Mouse (Mus musculus) MEL (cell line): ENCODE results near the gene Gm17657. TPM values are rescaled to one million over a fixed set of nuclear protein-coding genes. Genes with fewer than 3 reads are reported as not detected.

Source experiments
- DNase-seq: peaks from one replicate; pipeline ENCODE4 v3.0.0; 2011; ENCODE audit warnings: low read depth, low spot score
- H3K27ac ChIP-seq: 2 replicates; pipeline ENCODE4 v1.5.1; 2012; ENCODE audit warnings: low read depth, mild to moderate bottlenecking, control low read depth, low read length, moderate library complexity; ENCODE audit not compliant: control insufficient read depth
- H3K27me3 ChIP-seq, 2 experiments: fragments of 150-350 bp in 1 of 2; sonication (generic) in 1 of 2; 2 replicates each; pipeline ENCODE4 v1.6.1; 2012; ENCODE audit warnings: low read length in 2 of 2, mild to moderate bottlenecking in 2 of 2, improper control_type of control experiment in 1 of 2, moderate library complexity in 1 of 2; ENCODE audit not compliant: insufficient read depth in 2 of 2, control insufficient read depth in 1 of 2
- H3K36me3 ChIP-seq, 2 experiments: 2 replicates each; pipeline ENCODE4 v1.6.1; 2012 to 2014; ENCODE audit warnings: low read length in 2 of 2, improper control_type of control experiment in 1 of 2, inconsistent platforms in 1 of 2, mild to moderate bottlenecking in 1 of 2; ENCODE audit not compliant: insufficient read depth in 2 of 2, control insufficient read depth in 1 of 2
- H3K4me1 ChIP-seq, 2 experiments: fragments of 150-350 bp in 1 of 2; sonication (generic) in 1 of 2; 2 replicates each; pipeline ENCODE4 v1.6.1; 2012; ENCODE audit warnings: low read length in 2 of 2, improper control_type of control experiment in 1 of 2, mild to moderate bottlenecking in 1 of 2; ENCODE audit not compliant: insufficient read depth in 2 of 2, control insufficient read depth in 1 of 2
- H3K4me3 ChIP-seq, 2 experiments: fragments of 150-350 bp in 1 of 2; sonication (generic) in 1 of 2; 2 replicates each; pipeline ENCODE4 v1.5.1; 2012; ENCODE audit warnings: low read depth in 2 of 2, low read length in 2 of 2, mild to moderate bottlenecking in 2 of 2, moderate library complexity in 2 of 2, control low read depth in 1 of 2, improper control_type of control experiment in 1 of 2; ENCODE audit not compliant: control insufficient read depth in 1 of 2, insufficient read depth in 1 of 2
- H3K79me2 ChIP-seq: 2 replicates; pipeline ENCODE4 v1.6.1; 2012; ENCODE audit warnings: mild to moderate bottlenecking, low read length, moderate library complexity; ENCODE audit not compliant: control insufficient read depth, poor library complexity, insufficient read depth
- H3K9ac ChIP-seq: 2 replicates; pipeline ENCODE4 v1.6.1; 2012; ENCODE audit warnings: low read depth, mild to moderate bottlenecking, control low read depth, low read length, moderate library complexity; ENCODE audit not compliant: control insufficient read depth, poor library complexity, severe bottlenecking
- H3K9me3 ChIP-seq: fragments of 150-350 bp; sonication (generic); replicated peaks from 2 replicates; pipeline ENCODE4 v1.6.1; 2012; ENCODE audit warnings: mild to moderate bottlenecking, low read length, improper control_type of control experiment, moderate library complexity; ENCODE audit not compliant: insufficient read depth
- BHLHE40 ChIP-seq: IDR thresholded peaks from 2 replicates; pipeline ENCODE4 v1.6.1; 2012; ENCODE audit warnings: low read depth, mild to moderate bottlenecking, inconsistent platforms, low read length, improper control_type of control experiment, borderline replicate concordance
- CHD1 ChIP-seq: IDR thresholded peaks from 2 replicates; pipeline ENCODE4 v1.6.1; 2012; ENCODE audit warnings: low read depth, mild to moderate bottlenecking, inconsistent platforms, low read length, improper control_type of control experiment
- E2F4 ChIP-seq: IDR thresholded peaks from 2 replicates; pipeline ENCODE4 v1.6.1; 2011; ENCODE audit warnings: low read depth, low read length, improper control_type of control experiment, borderline replicate concordance
- ELF1 ChIP-seq: IDR thresholded peaks from 2 replicates; pipeline ENCODE4 v1.6.1; 2014; ENCODE audit warnings: low read depth, mild to moderate bottlenecking, inconsistent platforms, low read length, improper control_type of control experiment, moderate library complexity
- GABPA ChIP-seq: IDR thresholded peaks from 2 replicates; pipeline ENCODE4 v1.6.1; 2012; ENCODE audit warnings: low read depth, mild to moderate bottlenecking, inconsistent platforms, low read length, improper control_type of control experiment, moderate library complexity
- HCFC1 ChIP-seq: IDR thresholded peaks from 2 replicates; pipeline ENCODE4 v1.6.1; 2012; ENCODE audit warnings: low read depth, mild to moderate bottlenecking, inconsistent platforms, low read length, improper control_type of control experiment, moderate library complexity
- KAT2A ChIP-seq: conservative IDR thresholded peaks from 2 replicates; pipeline ENCODE4 v1.6.1; 2012; ENCODE audit warnings: low read depth, low read length, improper control_type of control experiment, inconsistent platforms
- MAZ ChIP-seq: IDR thresholded peaks from 2 replicates; pipeline ENCODE4 v1.6.1; 2012; ENCODE audit warnings: low read depth, mild to moderate bottlenecking, inconsistent platforms, low read length, improper control_type of control experiment
- NELFE ChIP-seq: IDR thresholded peaks from 2 replicates; pipeline ENCODE4 v1.6.1; 2011; ENCODE audit warnings: low read depth, low read length, improper control_type of control experiment
- POLR2A ChIP-seq, 2 experiments: IDR thresholded peaks; 2 replicates each; pipeline ENCODE4 v1.6.1; 2011 to 2012; ENCODE audit warnings: low read length in 2 of 2, mild to moderate bottlenecking in 2 of 2, control low read depth in 1 of 2, improper control_type of control experiment in 1 of 2, low read depth in 1 of 2, moderate library complexity in 1 of 2; ENCODE audit not compliant: control insufficient read depth in 1 of 2, insufficient read depth in 1 of 2, poor library complexity in 1 of 2
- RAD21 ChIP-seq: IDR thresholded peaks from 2 replicates; pipeline ENCODE4 v1.6.1; 2011; ENCODE audit warnings: mild to moderate bottlenecking, low read depth, low read length, improper control_type of control experiment
- RCOR1 ChIP-seq: IDR thresholded peaks from 2 replicates; pipeline ENCODE4 v1.6.1; 2012; ENCODE audit warnings: low read depth, mild to moderate bottlenecking, inconsistent platforms, low read length, improper control_type of control experiment
- SMC3 ChIP-seq: IDR thresholded peaks from 2 replicates; pipeline ENCODE4 v1.6.1; 2011; ENCODE audit warnings: low read depth, low read length, improper control_type of control experiment
- TAL1 ChIP-seq: IDR thresholded peaks from 2 replicates; pipeline ENCODE4 v1.6.1; 2012; ENCODE audit warnings: mild to moderate bottlenecking, inconsistent platforms, low read length, moderate library complexity, mixed read lengths
- TBP ChIP-seq: IDR thresholded peaks from 2 replicates; pipeline ENCODE4 v1.8.0; 2011; ENCODE audit warnings: low read depth, low read length, improper control_type of control experiment
- TCF12 ChIP-seq: IDR thresholded peaks from 2 replicates; pipeline ENCODE4 v1.6.1; 2014; ENCODE audit warnings: low read depth, mild to moderate bottlenecking, inconsistent platforms, low read length, improper control_type of control experiment, moderate library complexity
- USF1 ChIP-seq: IDR thresholded peaks from 2 replicates; pipeline ENCODE4 v1.6.1; 2014; ENCODE audit warnings: low read depth, mild to moderate bottlenecking, inconsistent platforms, low read length, improper control_type of control experiment, moderate library complexity
- USF2 ChIP-seq, 2 experiments: IDR thresholded peaks; 2 replicates each; pipeline ENCODE4 v1.6.1; 2011 to 2012; ENCODE audit warnings: improper control_type of control experiment in 2 of 2, low read length in 2 of 2, borderline replicate concordance in 1 of 2, inconsistent platforms in 1 of 2, low read depth in 1 of 2, mild to moderate bottlenecking in 1 of 2; ENCODE audit not compliant: insufficient read depth in 1 of 2
- ZMIZ1 ChIP-seq: IDR thresholded peaks from 2 replicates; pipeline ENCODE4 v1.6.1; 2012; ENCODE audit warnings: low read depth, mild to moderate bottlenecking, inconsistent platforms, low read length, improper control_type of control experiment, moderate library complexity
- polyA plus RNA-seq, 2 experiments: library from polyadenylated mRNA; stranded (reverse) in 1 of 2; unstranded in 1 of 2; fragments of >175 nt in 1 of 2; fragments of >200 nt in 1 of 2; gene quantifications; 2 replicates each; pipeline versions ENCODE4 v1.2.1 to v1.2.4; 2012; ENCODE audit warnings: low replicate concordance in 2 of 2, low read depth in 1 of 2; ENCODE audit not compliant: insufficient read length in 2 of 2, insufficient read depth in 1 of 2, missing spikeins in 1 of 2
- total RNA-seq: library from RNA; depleted of rRNA; stranded (reverse); fragments of 300-350 nt; gene quantifications from 2 replicates; pipeline ENCODE4 v1.2.3, GENCODE M21; 2012

The Gm17657 gene
- total and polyA plus RNA-seq, 3 experiments: 0.31 to 2.7 TPM; not detected in 1

- Histone ChIP-seq H3K9me3 (no peaks in the 10 kb centered on the region), H3K36me3 (peaks cover 0 to 28% of the 10 kb centered on the region in 2 experiments; a peak in 2 of 4 replicates), H3K27ac (no peak overlapping the region), H3K27me3 (no peaks in the 10 kb centered on the region), H3K79me2 (peaks cover 29% of the 10 kb centered on the region), H3K4me3 (peak overlapping the region in 1 of 2 experiments; percentile 88; a peak in 2 of 4 replicates), H3K9ac (peak overlapping the region; percentile 54; the same call in 1 of the 2 replicates), H3K4me1 (peaks cover 0 to 25% of the 10 kb centered on the region in 2 experiments; a peak in 1 of 4 replicates)
- DNase-seq: no peak
- no peak for TF ChIP-seq E2F4
- no peak for TF ChIP-seq KAT2A
- no peak for TF ChIP-seq POLR2A (IDR thresholded peaks at IDR 0.05; ENCODE audit: control insufficient read depth in 1 of 2, insufficient read depth in 1 of 2, low read depth in 1 of 2, low read length in 2 of 2, poor library complexity in 1 of 2)
- TF ChIP-seq NELFE: no peak
- TF ChIP-seq RAD21: no peak
- no peak for TF ChIP-seq CHD1
- no peak for TF ChIP-seq RCOR1
- no peak for TF ChIP-seq SMC3
- TF ChIP-seq ZMIZ1: no peak
- no peak for TF ChIP-seq BHLHE40
- no peak for TF ChIP-seq TCF12
- no peak for TF ChIP-seq TAL1
- no peak for TF ChIP-seq MAZ
- no peak for TF ChIP-seq USF2 (IDR thresholded peaks at IDR 0.05; ENCODE audit: borderline replicate concordance in 1 of 2, insufficient read depth in 1 of 2, low read depth in 1 of 2, low read length in 2 of 2)
- TF ChIP-seq HCFC1: no peak
- TF ChIP-seq GABPA: no peak
- no peak for TF ChIP-seq TBP
- TF ChIP-seq USF1: no peak
- no peak for TF ChIP-seq ELF1
Measured at GRCm38 (mm10) chr17:29493461-29493980, 55.9 kb downstream of the Gm17657 start.
